Mouse (Mus musculus) CH12.LX (cell line): ENCODE measurements around the gene Plcg2. TPM values are rescaled to one million over a fixed set of nuclear protein-coding genes. Genes with fewer than 3 reads are reported as not detected.

Source experiments
- DNase-seq: peaks from one replicate; pipeline ENCODE4 v3.0.0-alpha.2; 2013; ENCODE audit errors: extremely low read depth
- H3K27ac ChIP-seq: 2 replicates; pipeline ENCODE4 v1.5.1; 2012; ENCODE audit warnings: low read depth, mild to moderate bottlenecking, control low read depth, moderate library complexity; ENCODE audit not compliant: insufficient read depth
- H3K27me3 ChIP-seq: replicated peaks from 2 replicates; pipeline ENCODE3; 2012; ENCODE audit warnings: inconsistent platforms
- H3K36me3 ChIP-seq, 2 experiments: replicated peaks in 1 of 2; 2 replicates each; pipeline versions ENCODE3 to v1.6.1; 2012; ENCODE audit warnings: inconsistent platforms in 1 of 2, low read length in 1 of 2, mild to moderate bottlenecking in 1 of 2, mixed read lengths in 1 of 2, moderate library complexity in 1 of 2; ENCODE audit not compliant: control insufficient read depth in 1 of 2, insufficient read depth in 1 of 2
- H3K4me1 ChIP-seq, 2 experiments: 2 replicates each; pipeline ENCODE4 v1.6.1; 2012; ENCODE audit warnings: inconsistent platforms in 1 of 2, moderate library complexity in 1 of 2; ENCODE audit not compliant: insufficient read depth in 2 of 2, control insufficient read depth in 1 of 2
- H3K4me2 ChIP-seq: 2 replicates; pipeline ENCODE4 v1.6.1; 2012; ENCODE audit warnings: low read depth, mild to moderate bottlenecking, control low read depth; ENCODE audit not compliant: poor library complexity, insufficient read depth, severe bottlenecking
- H3K4me3 ChIP-seq, 3 experiments: fragments of 150-350 bp in 1 of 3; sonication (generic) in 1 of 3; replicated peaks in 1 of 3; 2 replicates each; pipeline versions ENCODE3 to v1.5.1; 2011 to 2012; ENCODE audit warnings: low read depth in 2 of 3, low read length in 2 of 3, mild to moderate bottlenecking in 2 of 3, moderate library complexity in 2 of 3, control low read depth in 1 of 3, improper control_type of control experiment in 1 of 3, inconsistent platforms in 1 of 3, mixed read lengths in 1 of 3; ENCODE audit not compliant: poor library complexity in 1 of 3
- H3K79me2 ChIP-seq: replicated peaks from 2 replicates; pipeline ENCODE4 v1.6.1; 2012; ENCODE audit warnings: mild to moderate bottlenecking, moderate library complexity; ENCODE audit not compliant: control insufficient read depth, poor library complexity, insufficient read depth, severe bottlenecking; ENCODE audit errors: extremely low read depth
- H3K9ac ChIP-seq: 2 replicates; pipeline ENCODE4 v1.6.1; 2012; ENCODE audit warnings: low read depth, mild to moderate bottlenecking, control low read depth, moderate library complexity; ENCODE audit not compliant: insufficient read depth
- H3K9me3 ChIP-seq: replicated peaks from 2 replicates; pipeline ENCODE3; 2012; ENCODE audit warnings: low read length, inconsistent platforms, mixed read lengths
- E2F4 ChIP-seq: IDR thresholded peaks from 2 replicates; pipeline ENCODE4 v1.6.1; 2011; ENCODE audit warnings: low read depth, low read length, improper control_type of control experiment; ENCODE audit not compliant: insufficient replicate concordance
- ELF1 ChIP-seq: IDR thresholded peaks from 2 replicates; pipeline ENCODE4 v1.6.1; 2014; ENCODE audit warnings: low read depth, mild to moderate bottlenecking, inconsistent platforms, low read length, improper control_type of control experiment
- EP300 ChIP-seq: IDR thresholded peaks from 2 replicates; pipeline ENCODE4 v1.6.1; 2011; ENCODE audit warnings: low read length, improper control_type of control experiment
- ETS1 ChIP-seq: conservative IDR thresholded peaks from 2 replicates; pipeline ENCODE4 v1.6.1; 2012; ENCODE audit warnings: low read depth, mild to moderate bottlenecking, inconsistent platforms, low read length, improper control_type of control experiment, moderate library complexity
- HCFC1 ChIP-seq: IDR thresholded peaks from 2 replicates; pipeline ENCODE4 v1.6.1; 2012; ENCODE audit warnings: low read depth, mild to moderate bottlenecking, inconsistent platforms, low read length, improper control_type of control experiment
- JUN ChIP-seq: IDR thresholded peaks from 2 replicates; pipeline ENCODE4 v1.6.1; 2011; ENCODE audit warnings: low read depth, mild to moderate bottlenecking, low read length, improper control_type of control experiment, moderate library complexity; ENCODE audit not compliant: insufficient read depth
- JUND ChIP-seq: conservative IDR thresholded peaks from 2 replicates; pipeline ENCODE4 v1.6.1; 2011; ENCODE audit warnings: low read depth, low read length, improper control_type of control experiment
- KAT2A ChIP-seq: IDR thresholded peaks from 2 replicates; pipeline ENCODE4 v1.6.1; 2012; ENCODE audit warnings: low read length, improper control_type of control experiment, inconsistent platforms; ENCODE audit not compliant: insufficient replicate concordance
- MAFK ChIP-seq: IDR thresholded peaks from 2 replicates; pipeline ENCODE4 v1.6.1; 2011; ENCODE audit warnings: low read length, improper control_type of control experiment; ENCODE audit not compliant: insufficient replicate concordance
- MAX ChIP-seq: IDR thresholded peaks from 2 replicates; pipeline ENCODE4 v1.6.1; 2011; ENCODE audit warnings: low read length, improper control_type of control experiment
- MXI1 ChIP-seq: IDR thresholded peaks from 2 replicates; pipeline ENCODE4 v1.6.1; 2011; ENCODE audit warnings: mild to moderate bottlenecking, low read depth, low read length, improper control_type of control experiment
- MYC ChIP-seq: IDR thresholded peaks from 2 replicates; pipeline ENCODE4 v1.6.1; 2011; ENCODE audit warnings: low read depth, mild to moderate bottlenecking, improper control_type of control experiment, low read length
- NELFE ChIP-seq: IDR thresholded peaks from 2 replicates; pipeline ENCODE4 v1.6.1; 2011; ENCODE audit warnings: low read depth, low read length, improper control_type of control experiment
- PAX5 ChIP-seq: IDR thresholded peaks from 2 replicates; pipeline ENCODE4 v1.6.1; 2012; ENCODE audit warnings: low read length, inconsistent platforms, mixed read lengths
- POLR2A ChIP-seq: IDR thresholded peaks from 2 replicates; pipeline ENCODE4 v1.6.1; 2011; ENCODE audit warnings: low read depth, mild to moderate bottlenecking, improper control_type of control experiment, low read length
- SIN3A ChIP-seq: IDR thresholded peaks from 2 replicates; pipeline ENCODE4 v1.6.1; 2012; ENCODE audit warnings: low read length, improper control_type of control experiment, inconsistent platforms
- SMC3 ChIP-seq: IDR thresholded peaks from 2 replicates; pipeline ENCODE4 v1.6.1; 2011; ENCODE audit warnings: low read depth, low read length, improper control_type of control experiment
- TBP ChIP-seq: conservative IDR thresholded peaks from 2 replicates; pipeline ENCODE4 v1.6.1; 2011; ENCODE audit warnings: low read depth, low read length, improper control_type of control experiment
- TCF12 ChIP-seq: IDR thresholded peaks from 2 replicates; pipeline ENCODE4 v1.6.1; 2014; ENCODE audit warnings: low read depth, mild to moderate bottlenecking, inconsistent platforms, low read length, improper control_type of control experiment
- USF1 ChIP-seq: IDR thresholded peaks from 2 replicates; pipeline ENCODE4 v1.6.1; 2014; ENCODE audit warnings: low read depth, mild to moderate bottlenecking, inconsistent platforms, low read length, improper control_type of control experiment
- USF2 ChIP-seq: conservative IDR thresholded peaks from 2 replicates; pipeline ENCODE4 v1.6.1; 2011; ENCODE audit warnings: low read depth, low read length, improper control_type of control experiment
- ZKSCAN1 ChIP-seq: IDR thresholded peaks from 2 replicates; pipeline ENCODE4 v1.6.1; 2012; ENCODE audit warnings: low read depth, inconsistent platforms, low read length, improper control_type of control experiment, borderline replicate concordance
- ZMIZ1 ChIP-seq: IDR thresholded peaks from 2 replicates; pipeline ENCODE4 v1.6.1; 2012; ENCODE audit warnings: low read depth, mild to moderate bottlenecking, inconsistent platforms, low read length, improper control_type of control experiment
- dilution Hi-C: fragments of 300-500 bp; cut with MboI; formaldehyde crosslinking; loops from 2 replicates; pipeline ENCODE4 v1.14.3; 2020; ENCODE audit warnings: low sequenced_read_pairs; ENCODE audit not compliant: extremely low pct_unique_long_range_greater_than_20kb, extremely low pct_ligation_motif_present
- in situ Hi-C: fragments of 300-500 bp; cut with MboI; formaldehyde crosslinking; loops from 3 replicates; pipeline ENCODE4 v1.14.3; 2019; ENCODE audit warnings: low sequenced_read_pairs, low pct_ligation_motif_present, low pct_unique_long_range_greater_than_20kb, mixed read lengths
- polyA plus RNA-seq: library from polyadenylated mRNA; unstranded; fragments of >175 nt; gene quantifications from 2 replicates; pipeline ENCODE4 v1.2.1, GENCODE M21; 2012; ENCODE audit warnings: low read depth; ENCODE audit not compliant: insufficient read length
- total RNA-seq, 2 experiments: library from RNA; depleted of rRNA; stranded (reverse); fragments of 300-350 nt in 1 of 2; fragments of >200 nt in 1 of 2; gene quantifications; 2 replicates each; pipeline ENCODE4 v1.2.3; 2012 to 2014

Plcg2 gene
- total and polyA plus RNA-seq, 3 experiments: 129 to 196 (median 194) TPM

DNA sequence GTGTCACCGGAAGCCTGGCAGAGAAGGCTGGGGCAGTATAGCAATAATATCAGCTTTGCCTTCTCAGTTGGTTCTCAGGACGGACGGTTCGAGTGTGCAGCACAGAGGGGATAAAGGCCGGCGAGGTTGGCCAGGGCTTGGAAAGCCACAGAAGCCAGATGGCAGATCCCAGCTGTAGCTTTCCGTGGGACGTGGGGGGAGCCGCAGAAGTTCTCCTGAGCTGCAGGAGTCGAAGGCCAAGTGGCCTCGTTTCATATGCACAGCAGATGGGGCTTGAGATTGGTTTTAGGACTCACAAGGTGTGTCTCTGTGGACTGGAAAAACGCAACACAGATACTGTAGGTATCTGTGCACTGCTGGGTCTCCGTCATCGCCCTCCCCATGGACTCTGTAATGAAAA, 106.6 kb downstream of the Plcg2 start:
- no peak overlapping the region for H3K4me2 ChIP-seq
- TF ChIP-seq E2F4: no peak
- TF ChIP-seq MAFK: no peak
- no peak for TF ChIP-seq ETS1
- no peak for TF ChIP-seq KAT2A
- no peak for TF ChIP-seq ZMIZ1
- no peak for TF ChIP-seq MXI1
- no peak for TF ChIP-seq POLR2A
- TF ChIP-seq ELF1: no peak
- TF ChIP-seq JUND: no peak
- in situ Hi-C loops: no loop called here
- H3K4me1 ChIP-seq: no peaks in the 10 kb centered on the region
- no peaks in the 10 kb centered on the region for H3K79me2 ChIP-seq
- no peak for DNase-seq
- H3K27me3 ChIP-seq: no peaks in the 10 kb centered on the region
- dilution Hi-C loops: no loop called here
- H3K9me3 ChIP-seq: peaks cover 31% of the 10 kb centered on the region
- no peak overlapping the region for H3K4me3 ChIP-seq
- H3K36me3 ChIP-seq: peaks cover 91 to 97% of the 10 kb centered on the region in 2 experiments
- no peak overlapping the region for H3K9ac ChIP-seq
- no peak overlapping the region for H3K27ac ChIP-seq

DNA sequence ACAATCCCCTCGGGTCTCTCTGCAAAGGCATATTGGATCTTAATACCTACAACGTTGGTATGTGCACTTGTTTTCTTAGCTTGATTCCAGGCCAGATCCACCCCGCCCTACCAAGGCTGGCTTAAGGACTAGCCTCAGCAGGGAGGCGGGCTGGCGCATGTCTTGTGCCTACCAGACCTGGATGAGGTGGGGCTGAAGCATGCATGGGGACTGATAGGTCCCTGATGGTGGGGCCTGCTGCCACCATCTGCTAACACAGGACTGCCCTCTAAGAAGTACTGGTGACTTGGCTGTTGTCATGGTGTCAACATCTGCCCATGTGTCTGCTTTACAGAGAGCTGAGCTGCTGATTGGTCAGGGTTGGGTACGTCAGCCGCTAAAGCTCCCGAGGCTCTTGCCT, 107.1 kb downstream of the Plcg2 start:
- Histone ChIP-seq H3K27me3 (no peaks in the 10 kb centered on the region), H3K9ac (no peak overlapping the region), H3K27ac (no peak overlapping the region), H3K4me1 (no peaks in the 10 kb centered on the region), H3K4me2 (no peak overlapping the region), H3K79me2 (no peaks in the 10 kb centered on the region), H3K4me3 (no peak overlapping the region), H3K36me3 (peaks cover 88 to 95% of the 10 kb centered on the region in 2 experiments), H3K9me3 (peaks cover 27% of the 10 kb centered on the region)
- dilution Hi-C loops (no loop called here), in situ Hi-C loops (no loop called here)
- TF ChIP-seq MYC (no peak), E2F4 (no peak), ELF1 (no peak), EP300 (no peak), MAFK (no peak), TBP (no peak), ZKSCAN1 (no peak), MXI1 (no peak), HCFC1 (no peak), SMC3 (no peak)
- no peak for DNase-seq

GRCm38 (mm10) chr8:117610506-117610905, 112.4 kb downstream of the Plcg2 start:
- DNase-seq: no peak
- TF ChIP-seq ZKSCAN1 (no peak), NELFE (no peak), MAX (no peak), PAX5 (no peak), USF1 (no peak), JUN (no peak), ZMIZ1 (no peak), USF2 (no peak), MXI1 (no peak), SIN3A (no peak), JUND (no peak), TCF12 (no peak)
- TF ChIP-seq, all 38 proteins: peak for 0
- Histone ChIP-seq H3K9me3 (peaks cover 12% of the 10 kb centered on the region), H3K4me1 (no peaks in the 10 kb centered on the region), H3K9ac (no peak overlapping the region), H3K79me2 (no peaks in the 10 kb centered on the region), H3K27ac (no peak overlapping the region), H3K27me3 (no peaks in the 10 kb centered on the region), H3K4me3 (no peak overlapping the region), H3K36me3 (peaks cover 92 to 94% of the 10 kb centered on the region in 2 experiments), H3K4me2 (no peak overlapping the region)
- dilution Hi-C loops: no loop called here
- in situ Hi-C loops: no loop called here
